Mouse (Mus musculus): ENCODE data around the gene Ackr2.

Ackr2 gene

GRCm38 (mm10) chr9:121919027-121919501 lies 20.9 kb downstream of the Ackr2 start:
- no peak for DNase-seq

- no peak for DNase-seq
These were observed 25.3 kb downstream of the Ackr2 start for GRCm38 (mm10) chr9:121923443-121923842.

- DNase-seq, result no peak
These were observed 25.8 kb downstream of the Ackr2 start for GRCm38 (mm10) chr9:121923906-121924305.

GRCm38 (mm10) chr9:121924901-121925560 lies 26.9 kb downstream of the Ackr2 start:
- DNase-seq, result no peak

GRCm38 (mm10) chr9:121925959-121926358 lies 27.8 kb downstream of the Ackr2 start:
- DNase-seq, result no peak

- no peak for DNase-seq
These were observed 28.7 kb downstream of the Ackr2 start for GRCm38 (mm10) chr9:121926634-121927405.

- DNase-seq, result no peak
These were observed 29.6 kb downstream of the Ackr2 start for GRCm38 (mm10) chr9:121927721-121928120.

- peak in 1 of 2 experiments; percentile 33 for DNase-seq
These were observed 30.3 kb downstream of the Ackr2 start for GRCm38 (mm10) chr9:121928498-121928897.

- no peak for DNase-seq
These were observed 36.7 kb downstream of the Ackr2 start for GRCm38 (mm10) chr9:121934856-121935255.

- DNase-seq, result no peak
These were observed 38.8 kb downstream of the Ackr2 start for GRCm38 (mm10) chr9:121936952-121937351.

- DNase-seq, result peak in 1 of 2 experiments; percentile 26
These were observed 39.3 kb downstream of the Ackr2 start for GRCm38 (mm10) chr9:121937451-121937864.

GRCm38 (mm10) chr9:121937944-121938355 lies 39.8 kb downstream of the Ackr2 start:
- no peak for DNase-seq

- no peak for DNase-seq
These were observed 44.9 kb downstream of the Ackr2 start for GRCm38 (mm10) chr9:121943005-121943404.

GRCm38 (mm10) chr9:121943628-121944027 lies 45.5 kb downstream of the Ackr2 start:
- DNase-seq, result no peak

GRCm38 (mm10) chr9:121947784-121948183 lies 49.6 kb downstream of the Ackr2 start:
- DNase-seq, result no peak

GRCm38 (mm10) chr9:121948431-121948830 lies 50.3 kb downstream of the Ackr2 start:
- DNase-seq, result no peak

- DNase-seq, result no peak
These were observed 52.4 kb downstream of the Ackr2 start, which contains the start of gene Fam198a for GRCm38 (mm10) chr9:121950418-121951113. Gene Fam198a, plus strand, starts transcription at chr9:121950988.

GRCm38 (mm10) chr9:121951114-121951423 lies 52.9 kb downstream of the Ackr2 start:
- DNase-seq, result no peak

GRCm38 (mm10) chr9:121952596-121952995 lies 54.4 kb downstream of the Ackr2 start:
- DNase-seq, result no peak

GRCm38 (mm10) chr9:121959966-121960635 lies 61.9 kb downstream of the Ackr2 start:
- no peak for DNase-seq
